Mouse (Mus musculus) limb, embryonic 10.5 days (tissue): ENCODE data around the gene Zyg11b. TPM values are rescaled to one million over a fixed set of nuclear protein-coding genes. Genes with fewer than 3 reads are reported as not detected.

Source experiments
- DNase-seq: peaks from one replicate; pipeline ENCODE4 v3.0.0-alpha.2; 2017; ENCODE audit warnings: low spot score
- H3K27ac ChIP-seq: fragments of 300-500 bp; sonication (generic); 2 replicates; pipeline ENCODE4 v1.5.1; 2016; ENCODE audit warnings: mild to moderate bottlenecking
- H3K27me3 ChIP-seq: fragments of 300-500 bp; sonication (generic); 2 replicates; pipeline ENCODE4 v1.6.1; 2016; ENCODE audit warnings: low read depth, mild to moderate bottlenecking; ENCODE audit not compliant: poor library complexity, severe bottlenecking
- H3K36me3 ChIP-seq: fragments of 300-500 bp; sonication (generic); 2 replicates; pipeline ENCODE4 v1.6.1; 2016; ENCODE audit warnings: mild to moderate bottlenecking, moderate library complexity
- H3K4me1 ChIP-seq: fragments of 300-500 bp; sonication (generic); 2 replicates; pipeline ENCODE4 v1.6.1; 2016
- H3K4me3 ChIP-seq: fragments of 300-500 bp; sonication (generic); 2 replicates; pipeline ENCODE4 v1.5.1; 2016; ENCODE audit warnings: mild to moderate bottlenecking, moderate library complexity
- H3K9me3 ChIP-seq: fragments of 300-500 bp; sonication (generic); replicated peaks from 2 replicates; pipeline ENCODE4 v1.6.1; 2016; ENCODE audit warnings: mild to moderate bottlenecking
- WGBS: fragments of 180-500 bp; shearing (Covaris S2); methylation state at CpG from one replicate; pipeline ENCODE4 v1.1.7; 2016; 5-methylcytosine and 5-hydroxymethylcytosine counted together
- polyA plus RNA-seq: library from polyadenylated mRNA; unstranded; fragments of >200 nt; fragmentation: Nextera tagmentation; extraction: Ambion mirVana; gene quantifications from 2 replicates; pipeline ENCODE4 v1.2.1, GENCODE M21; 2016

Gene Zyg11b
- polyA plus RNA-seq, 1 experiment from 2014 or later, result 13.6 TPM

DNA sequence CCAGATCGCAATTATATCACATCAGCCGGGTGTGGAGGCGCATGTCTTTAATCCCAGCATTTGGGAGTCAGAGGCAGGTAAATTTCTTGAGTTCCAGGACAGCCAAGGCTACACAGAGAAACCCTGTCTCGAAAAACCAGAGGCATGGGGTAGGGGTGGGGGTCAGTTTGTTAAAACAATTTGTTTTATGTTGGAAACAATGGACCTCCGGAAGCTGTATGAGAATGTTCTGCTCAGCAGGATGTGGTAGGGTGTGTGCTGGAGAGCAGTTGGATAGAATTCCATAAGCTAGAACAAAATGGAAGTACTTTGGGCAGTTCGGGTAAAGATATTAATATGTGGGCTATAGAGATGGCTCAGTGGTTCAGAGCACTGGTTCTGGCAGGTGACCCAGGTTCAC lies 34.5 kb upstream of the Zyg11b start:
- no peak overlapping the region for H3K27ac ChIP-seq
- no peak for DNase-seq
- H3K9me3 ChIP-seq, result no peaks in the 10 kb centered on the region
- peaks cover 98% of the 10 kb centered on the region for H3K36me3 ChIP-seq
- H3K4me3 ChIP-seq, result no peak overlapping the region
- 93% methylated on average over 6 of the region's 6 CpGs for WGBS
- H3K27me3 ChIP-seq, result no peaks in the 10 kb centered on the region
- H3K4me1 ChIP-seq, result peaks cover 14% of the 10 kb centered on the region

DNA sequence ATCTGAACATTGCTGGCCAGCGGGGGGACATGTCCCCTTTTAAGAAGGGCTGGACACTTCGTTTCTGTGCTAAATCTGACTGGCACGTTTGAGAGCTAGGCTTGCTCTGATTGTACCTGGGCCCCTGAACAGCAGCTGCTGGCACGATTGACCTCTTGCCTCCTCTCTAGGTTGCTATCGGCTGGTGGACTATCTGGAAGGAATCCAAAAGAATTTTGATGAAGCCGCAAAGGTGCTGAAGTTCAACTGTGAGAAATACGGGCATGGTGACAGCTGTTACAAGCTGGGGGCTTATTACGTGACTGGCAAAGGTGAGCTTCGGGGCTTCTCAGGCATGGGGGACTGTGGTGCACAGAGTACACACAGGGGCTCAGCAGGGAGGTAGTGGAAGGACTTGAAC lies 31.1 kb upstream of the Zyg11b start:
- WGBS, result 96% methylated on average over 9 of the region's 9 CpGs
- H3K27me3 ChIP-seq, result no peaks in the 10 kb centered on the region
- H3K4me1 ChIP-seq, result peaks cover 9% of the 10 kb centered on the region
- H3K4me3 ChIP-seq, result no peak overlapping the region
- no peak for DNase-seq
- no peaks in the 10 kb centered on the region for H3K9me3 ChIP-seq
- no peak overlapping the region for H3K27ac ChIP-seq
- H3K36me3 ChIP-seq, result peaks cover 74% of the 10 kb centered on the region

DNA sequence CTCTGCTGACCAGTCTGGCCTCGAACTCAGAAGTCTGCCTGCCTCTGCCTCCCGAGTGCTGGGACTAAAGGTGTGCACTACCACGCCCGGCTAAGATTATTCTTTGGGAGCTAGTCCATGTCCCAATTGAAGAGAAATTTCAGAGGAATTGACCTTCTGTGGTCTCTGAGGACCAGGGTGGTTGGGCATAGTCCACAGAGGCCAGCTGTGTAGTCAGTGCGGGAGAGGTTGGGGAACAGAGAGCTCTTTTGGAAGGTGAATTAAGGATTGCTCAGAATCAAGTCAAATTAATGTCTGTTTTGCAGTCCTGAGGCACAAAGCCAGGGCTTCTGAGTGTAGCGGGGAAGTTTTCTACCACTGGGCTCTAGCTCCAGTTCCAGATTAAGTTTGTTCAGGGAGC lies 28.9 kb upstream of the Zyg11b start:
- Histone ChIP-seq H3K4me3 (no peak overlapping the region), H3K27ac (no peak overlapping the region), H3K9me3 (no peaks in the 10 kb centered on the region), H3K27me3 (no peaks in the 10 kb centered on the region), H3K4me1 (peaks cover 12% of the 10 kb centered on the region), H3K36me3 (peaks cover 52% of the 10 kb centered on the region)
- no peak for DNase-seq
- WGBS, result 96% methylated on average over 6 of the region's 6 CpGs

DNA sequence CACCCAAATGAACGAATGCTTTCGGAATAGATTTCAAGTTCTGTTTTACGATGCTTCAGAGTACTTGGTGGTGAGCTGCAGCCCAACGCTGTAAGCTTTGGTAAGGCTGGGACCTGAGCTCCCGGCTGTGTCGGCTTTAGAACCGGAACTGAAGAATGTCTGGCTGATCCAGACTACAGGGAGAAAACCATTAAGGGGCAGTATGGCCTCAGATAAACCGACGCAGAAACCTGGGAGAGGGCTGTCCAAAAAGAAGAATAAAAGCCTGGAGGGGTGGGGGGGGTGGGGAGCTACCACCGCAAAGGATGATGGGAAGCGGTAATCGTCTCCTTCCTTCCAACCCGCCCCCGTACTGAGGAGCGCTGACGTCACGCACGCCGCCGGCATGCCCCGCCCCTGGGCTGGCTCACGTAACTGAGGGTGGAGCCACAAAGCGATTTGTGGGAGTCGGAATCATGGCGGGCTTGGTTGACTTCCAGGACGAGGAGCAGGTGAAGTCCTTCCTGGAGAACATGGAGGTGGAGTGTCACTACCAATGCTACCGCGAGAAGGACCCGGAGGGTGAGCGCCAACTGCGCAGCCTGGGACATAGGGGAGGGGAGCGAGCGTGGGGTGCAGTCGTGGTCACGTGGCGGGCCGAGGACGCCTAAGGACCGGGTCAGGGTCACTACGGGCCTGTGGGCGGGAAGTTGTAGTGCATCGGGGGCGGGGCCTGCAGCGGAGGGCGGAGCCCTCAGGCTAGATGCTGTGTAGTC lies 27.0 kb upstream of the Zyg11b start, which contains the start of gene Coa7:
TSS of gene Coa7 (plus strand) at position 411 of the 755 bp plus-strand sequence.
- Histone ChIP-seq H3K36me3 (peaks cover 33% of the 10 kb centered on the region), H3K4me3 (peak within 1 kb of the TSS; percentile 77), H3K27me3 (no peaks in the 10 kb centered on the region), H3K9me3 (no peaks in the 10 kb centered on the region), H3K27ac (peak within 1 kb of the TSS; percentile 90), H3K4me1 (peaks cover 12% of the 10 kb centered on the region)
- DNase-seq, result peak; percentile 98
- under 1% methylated on average over 44 of the region's 45 CpGs for WGBS

DNA sequence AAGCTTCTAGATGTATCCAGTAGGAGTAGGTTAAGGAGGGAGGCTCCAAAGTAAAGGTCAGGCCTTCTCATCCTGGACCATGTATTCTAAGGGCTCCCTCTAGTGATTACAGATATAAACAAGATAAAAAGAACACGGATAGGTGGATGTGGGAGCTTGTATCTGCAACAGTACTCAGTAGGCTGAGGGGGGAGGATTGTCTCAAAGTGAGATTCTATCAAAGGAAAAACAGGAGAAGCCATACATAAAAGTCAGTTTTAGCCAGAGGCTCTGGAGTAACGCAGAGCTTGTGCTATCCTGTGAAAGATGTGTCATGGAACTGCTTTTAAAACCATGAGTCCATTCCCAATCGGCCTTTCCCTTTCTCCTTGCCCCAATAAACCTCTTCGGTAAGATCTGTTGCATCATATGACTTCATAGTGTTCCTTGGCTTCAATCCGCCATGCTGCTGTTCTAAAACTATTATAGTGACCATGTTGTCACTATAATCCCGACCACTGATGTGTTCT lies 26.2 kb upstream of the Zyg11b start:
- peak overlapping the region; percentile 90 for H3K27ac ChIP-seq
- WGBS, result 44% methylated on average over 6 of the region's 6 CpGs
- no peak for DNase-seq
- peaks cover 12% of the 10 kb centered on the region for H3K4me1 ChIP-seq
- no peaks in the 10 kb centered on the region for H3K27me3 ChIP-seq
- peaks cover 25% of the 10 kb centered on the region for H3K36me3 ChIP-seq
- peak overlapping the region; percentile 77 for H3K4me3 ChIP-seq
- H3K9me3 ChIP-seq, result no peaks in the 10 kb centered on the region

DNA sequence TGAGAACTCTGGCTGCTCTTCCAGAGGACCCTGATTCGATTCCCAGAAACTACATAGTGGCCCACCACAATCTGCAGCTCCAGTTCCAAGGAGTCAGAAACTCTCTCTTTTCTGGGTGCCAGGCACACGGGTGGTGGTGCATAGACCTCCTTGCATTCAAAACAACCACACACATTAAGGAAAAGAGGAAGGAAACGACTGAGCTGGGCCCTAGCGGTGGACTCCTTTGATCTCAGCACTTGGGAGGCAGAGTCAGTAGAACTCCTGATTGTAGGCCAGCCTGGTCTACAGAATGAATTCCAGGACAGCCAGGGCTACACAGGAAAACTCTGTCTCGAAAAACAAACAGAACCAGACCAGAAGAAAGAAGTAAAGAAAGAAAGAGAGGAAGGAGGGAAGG lies 22.7 kb upstream of the Zyg11b start:
- 77% methylated on average over 5 of the region's 5 CpGs for WGBS
- Histone ChIP-seq H3K4me3 (no peak overlapping the region), H3K9me3 (no peaks in the 10 kb centered on the region), H3K36me3 (no peaks in the 10 kb centered on the region), H3K27me3 (no peaks in the 10 kb centered on the region), H3K27ac (no peak overlapping the region), H3K4me1 (peaks cover 15% of the 10 kb centered on the region)
- no peak for DNase-seq

DNA sequence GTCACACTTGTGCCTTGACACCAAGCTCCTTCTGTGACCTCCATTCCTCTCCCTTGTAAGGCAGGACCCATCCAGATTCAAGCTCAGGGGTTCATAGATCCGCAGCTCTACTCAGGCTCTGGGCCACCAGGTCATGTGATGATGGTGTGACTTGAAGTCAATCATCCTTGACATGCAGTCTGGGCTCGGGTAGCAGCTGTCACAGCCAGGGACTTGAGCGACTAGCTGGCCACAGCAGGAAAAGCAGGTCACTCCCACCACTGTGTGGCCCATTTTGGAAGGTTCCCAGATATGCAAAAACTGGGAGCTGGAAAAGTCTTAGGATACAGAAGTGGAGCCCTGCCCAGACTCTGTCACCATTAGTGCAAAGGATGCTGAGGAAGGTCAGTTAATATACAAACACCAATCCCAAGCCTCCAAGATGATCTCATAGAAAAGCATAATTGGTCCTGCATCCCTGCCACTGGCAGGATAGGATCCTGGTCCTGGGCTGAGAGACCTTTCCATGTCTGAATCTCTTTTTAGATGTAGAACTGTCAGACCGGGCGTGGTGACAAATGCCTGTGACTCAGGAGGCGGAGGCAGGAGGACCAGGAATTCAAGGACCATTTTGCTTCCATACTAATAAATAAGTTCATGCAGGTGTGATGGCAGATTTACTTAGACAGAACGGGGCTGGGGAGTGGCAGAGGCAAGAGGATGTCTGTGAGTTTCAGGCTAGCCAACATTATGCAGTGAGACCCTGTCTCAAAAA lies 19.9 kb upstream of the Zyg11b start:
- WGBS, result 86% methylated on average over 7 of the region's 7 CpGs

DNA sequence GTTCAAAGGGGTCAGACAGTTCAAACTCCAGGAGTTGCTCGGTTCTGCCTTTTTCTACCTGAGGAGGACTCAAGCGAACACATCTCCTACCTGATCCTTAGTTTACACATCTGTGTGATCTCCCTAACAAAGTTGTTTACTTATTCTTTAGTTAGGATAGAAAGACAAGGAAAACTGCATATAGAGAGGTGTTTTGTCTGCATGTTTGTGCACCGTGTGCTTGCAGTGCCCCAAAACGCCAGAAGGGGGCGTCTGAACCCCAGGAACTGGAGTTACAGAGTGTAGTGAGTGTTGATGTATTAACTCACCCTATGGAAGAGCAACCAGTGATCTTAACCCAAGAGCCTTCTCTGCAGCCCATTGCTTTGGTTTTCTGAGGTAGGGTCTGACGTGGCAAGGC lies 18.9 kb upstream of the Zyg11b start:
- H3K27me3 ChIP-seq, result no peaks in the 10 kb centered on the region
- DNase-seq, result peak; percentile 38
- H3K27ac ChIP-seq, result no peak overlapping the region
- H3K9me3 ChIP-seq, result no peaks in the 10 kb centered on the region
- WGBS, result 77% methylated on average over 6 of the region's 6 CpGs
- no peaks in the 10 kb centered on the region for H3K36me3 ChIP-seq
- peaks cover 10% of the 10 kb centered on the region for H3K4me1 ChIP-seq
- H3K4me3 ChIP-seq, result no peak overlapping the region

More for the DNA sequence above, 19.9 kb upstream of the Zyg11b start:
- H3K27ac ChIP-seq, result no peak overlapping the region
- no peaks in the 10 kb centered on the region for H3K27me3 ChIP-seq
- DNase-seq, result no peak
- H3K36me3 ChIP-seq, result no peaks in the 10 kb centered on the region
- H3K4me1 ChIP-seq, result peaks cover 10% of the 10 kb centered on the region
- no peak overlapping the region for H3K4me3 ChIP-seq
- no peaks in the 10 kb centered on the region for H3K9me3 ChIP-seq

DNA sequence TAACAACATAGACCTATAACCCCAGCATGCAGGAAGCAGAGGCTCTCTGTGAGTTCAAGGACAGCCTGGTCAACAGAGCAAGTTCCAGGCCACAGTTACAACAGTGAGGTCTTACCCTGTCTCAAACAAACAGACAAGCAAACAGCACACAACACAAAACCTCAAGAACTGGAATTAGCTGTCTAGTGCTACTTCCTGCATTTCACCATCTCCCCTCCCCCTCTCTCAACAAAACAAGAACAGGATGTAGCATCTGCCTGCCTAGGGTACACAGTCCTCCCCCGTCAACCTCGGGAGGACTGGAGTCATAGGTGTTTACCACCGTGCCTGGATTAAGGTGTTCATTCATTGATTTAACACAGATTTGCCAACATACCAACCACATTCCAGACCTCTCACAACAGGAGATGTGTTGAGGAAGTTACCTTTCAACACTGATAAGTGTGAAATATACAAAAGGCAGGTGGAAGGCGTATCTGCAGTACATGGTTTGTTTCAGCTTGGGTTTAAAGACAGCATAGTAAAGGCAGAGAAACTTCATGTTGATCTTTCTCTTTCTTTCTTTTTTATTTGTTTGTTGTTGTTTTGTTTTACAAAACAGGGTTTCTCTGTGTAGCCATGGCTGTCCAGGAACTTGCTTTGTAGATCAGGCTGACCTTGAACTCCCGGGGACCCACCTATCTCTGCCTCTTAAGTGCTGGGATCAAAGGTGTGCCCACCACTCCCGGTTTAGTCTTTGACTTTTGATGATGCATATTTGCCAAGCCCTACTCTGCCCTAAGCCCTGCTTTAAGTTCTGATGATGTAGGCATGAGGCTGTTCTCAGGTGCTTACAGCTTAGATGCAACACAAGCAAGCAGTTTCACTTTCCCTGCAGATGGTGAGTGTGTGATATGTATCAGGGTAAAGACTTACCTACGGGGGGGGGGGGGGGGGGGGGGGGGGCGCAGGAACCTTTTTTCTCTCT lies 18.0 kb upstream of the Zyg11b start:
- H3K36me3 ChIP-seq, result no peaks in the 10 kb centered on the region
- no peak for DNase-seq
- no peaks in the 10 kb centered on the region for H3K9me3 ChIP-seq
- H3K27me3 ChIP-seq, result no peaks in the 10 kb centered on the region
- no peak overlapping the region for H3K27ac ChIP-seq
- WGBS, result 79% methylated on average over 7 of the region's 8 CpGs
- H3K4me3 ChIP-seq, result no peak overlapping the region
- peaks cover 10% of the 10 kb centered on the region for H3K4me1 ChIP-seq

DNA sequence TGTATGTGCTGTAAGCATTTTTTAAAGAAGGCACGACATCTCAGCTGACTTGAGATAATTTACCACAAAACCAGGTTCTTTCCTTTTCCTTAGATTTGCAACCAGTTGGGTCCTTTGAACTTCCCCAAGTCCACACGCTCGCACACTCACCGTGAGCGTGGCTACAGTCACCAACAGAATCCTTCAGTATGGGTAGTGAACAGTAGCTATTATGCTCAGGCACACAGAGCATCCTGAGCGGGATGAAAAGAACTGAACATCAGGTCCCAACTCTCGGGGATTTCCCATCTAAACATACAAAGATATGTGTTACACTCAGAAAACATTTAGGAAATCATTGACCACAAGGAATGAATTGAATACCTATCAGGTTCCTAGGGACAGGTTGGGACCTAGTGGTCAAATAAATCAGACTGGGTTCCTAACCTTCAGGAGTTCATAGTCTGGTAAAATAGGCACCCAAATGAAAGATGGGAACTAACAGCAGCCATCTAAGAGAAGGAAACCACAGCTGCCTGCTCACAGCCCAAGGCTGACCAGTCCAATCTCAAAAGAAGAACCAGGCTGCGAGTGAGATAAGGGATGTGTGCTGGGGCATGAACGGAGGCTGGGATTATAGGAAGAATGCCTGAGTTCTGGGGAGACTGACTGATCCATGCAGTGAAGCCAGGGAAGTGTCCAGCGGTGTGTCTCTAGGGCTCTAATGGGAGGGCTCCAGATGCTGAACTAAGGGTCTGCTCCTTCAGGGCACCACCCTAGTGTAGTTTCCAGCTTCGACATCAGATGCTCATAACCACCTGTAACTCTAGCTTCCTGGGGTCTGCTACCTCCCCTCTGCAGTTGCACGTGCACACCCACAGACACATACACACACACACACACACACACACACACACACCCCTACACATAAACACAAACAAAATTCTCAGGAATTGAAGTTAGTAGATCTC lies 17.0 kb upstream of the Zyg11b start:
- no peak overlapping the region for H3K27ac ChIP-seq
- H3K36me3 ChIP-seq, result no peaks in the 10 kb centered on the region
- 89% methylated on average over 12 of the region's 12 CpGs for WGBS
- H3K9me3 ChIP-seq, result no peaks in the 10 kb centered on the region
- no peak for DNase-seq
- H3K4me3 ChIP-seq, result no peak overlapping the region
- no peaks in the 10 kb centered on the region for H3K27me3 ChIP-seq
- peaks cover 10% of the 10 kb centered on the region for H3K4me1 ChIP-seq

DNA sequence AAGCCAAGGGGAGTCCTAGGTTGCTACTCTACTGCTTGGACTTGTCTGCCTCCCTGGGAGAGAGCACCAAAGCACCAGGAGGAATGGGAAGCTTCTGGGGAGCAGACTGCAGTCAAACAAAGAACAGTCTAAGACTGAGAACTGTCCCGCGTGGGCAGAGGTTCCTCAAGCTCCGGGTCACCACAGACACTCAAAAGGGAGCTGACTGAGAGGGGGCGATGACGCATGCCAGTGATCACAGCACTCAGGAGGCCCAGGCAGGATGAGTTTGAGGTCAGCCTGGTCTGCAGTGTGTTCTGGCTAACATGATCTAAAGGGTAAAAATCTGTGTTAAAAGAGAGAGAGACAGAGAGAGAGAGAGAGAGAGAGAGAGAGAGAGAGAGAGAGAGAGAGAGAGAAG lies 13.1 kb upstream of the Zyg11b start:
- WGBS, result 78% methylated on average over 5 of the region's 5 CpGs
- no peaks in the 10 kb centered on the region for H3K27me3 ChIP-seq
- H3K9me3 ChIP-seq, result no peaks in the 10 kb centered on the region
- no peak overlapping the region for H3K4me3 ChIP-seq
- peaks cover 10% of the 10 kb centered on the region for H3K4me1 ChIP-seq
- no peaks in the 10 kb centered on the region for H3K36me3 ChIP-seq
- no peak overlapping the region for H3K27ac ChIP-seq
- no peak for DNase-seq

DNA sequence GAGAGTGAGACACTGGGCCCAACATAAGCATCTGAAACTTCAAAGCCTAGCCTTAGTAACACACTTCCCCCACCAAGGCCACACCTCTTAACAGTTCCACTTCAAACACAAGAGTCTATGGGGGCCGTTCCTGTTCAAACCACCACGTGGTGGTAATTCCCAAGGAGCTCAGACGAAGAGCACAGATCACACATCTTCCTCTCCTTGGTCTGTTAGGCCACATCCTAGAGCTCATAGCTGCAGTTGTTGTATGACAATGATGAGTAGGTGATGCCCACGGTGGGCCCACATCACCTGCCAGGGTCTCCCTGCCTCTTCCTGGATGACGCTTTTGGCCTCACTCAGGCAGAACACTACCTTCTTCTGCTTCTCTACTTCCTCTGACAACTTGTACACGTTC lies 9.8 kb upstream of the Zyg11b start:
- H3K4me1 ChIP-seq, result no peaks in the 10 kb centered on the region
- no peak overlapping the region for H3K27ac ChIP-seq
- DNase-seq, result no peak
- no peaks in the 10 kb centered on the region for H3K27me3 ChIP-seq
- H3K9me3 ChIP-seq, result no peaks in the 10 kb centered on the region
- H3K36me3 ChIP-seq, result no peaks in the 10 kb centered on the region
- WGBS, result 66% methylated on average over 6 of the region's 6 CpGs
- no peak overlapping the region for H3K4me3 ChIP-seq
